Mouse (Mus musculus) naive thymus-derived CD4-positive, alpha-beta T cell, adult 2 months (primary cell): ENCODE measurements around the gene Acer2.
A peak's percentile ranks its signal among the peaks of the same experiment; 100 is the strongest.

Source experiments
- DNase-seq: peaks from one replicate; pipeline ENCODE4 v3.0.0-alpha.2; 2011; ENCODE audit warnings: low read depth

Acer2 gene

DNA sequence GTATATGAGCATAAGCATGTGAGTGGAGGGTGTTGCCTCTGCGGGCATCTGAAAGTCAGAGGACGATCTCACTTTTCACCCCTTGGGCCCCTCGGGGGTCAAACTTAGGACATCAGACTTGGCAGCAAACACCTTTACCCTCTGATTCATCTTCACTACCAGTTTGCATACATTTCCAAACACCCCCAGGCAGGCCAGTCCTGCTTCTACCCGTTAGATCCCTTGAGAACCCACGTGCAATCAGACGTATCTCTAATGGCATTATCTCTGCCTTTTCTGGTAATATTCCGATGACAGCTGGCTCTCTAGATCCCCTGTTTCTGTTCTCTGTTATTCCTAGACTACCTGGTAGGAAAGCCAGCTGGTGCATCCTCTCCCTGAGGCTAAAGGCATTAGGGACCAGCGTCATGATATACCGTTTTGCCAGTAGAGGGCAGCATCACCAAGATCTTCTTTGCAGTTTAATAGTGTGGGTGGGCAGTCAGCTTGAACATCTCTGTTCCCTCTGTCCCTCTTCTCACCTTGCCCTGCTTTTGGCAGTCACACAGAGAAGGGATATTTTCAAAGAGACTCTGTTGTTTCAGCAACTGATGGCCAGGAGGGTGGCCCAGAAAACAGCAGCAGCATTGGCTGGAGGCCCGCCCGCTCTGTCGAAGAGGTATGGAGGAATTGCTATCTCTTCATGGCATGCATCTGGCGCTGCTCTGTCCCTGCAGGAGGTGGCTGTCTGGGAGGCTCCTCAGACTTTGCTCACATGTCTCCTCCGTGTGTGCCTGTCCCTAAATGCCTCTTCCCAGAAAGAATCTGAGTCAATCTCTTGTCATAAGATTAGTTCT, 83.6 kb downstream of the Acer2 start:
- DNase-seq = peak; percentile 32

DNA sequence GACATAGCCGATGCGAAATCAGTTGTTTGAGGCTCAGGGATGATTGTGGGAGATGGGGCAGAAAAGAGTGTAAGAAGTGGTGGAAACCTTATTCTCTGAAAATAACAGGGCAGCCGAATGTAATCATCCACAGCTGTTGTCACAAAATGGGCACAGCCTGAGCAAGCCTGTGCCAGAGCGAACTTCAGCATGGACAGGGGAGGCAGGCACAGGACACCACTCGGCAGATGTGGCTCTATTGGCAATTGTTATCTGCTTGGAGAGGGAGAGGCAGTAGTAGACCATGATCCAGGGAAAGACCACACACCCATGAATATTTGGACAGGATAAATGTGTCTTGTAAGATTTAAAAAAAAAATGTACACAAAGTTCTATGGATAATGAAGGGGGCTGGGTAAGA, 103.1 kb downstream of the Acer2 start:
- no peak for DNase-seq
